Mouse (Mus musculus) heart, postnatal 0 days (tissue): ENCODE measurements at regions not wholly inside any gene's neighbourhood (a gene's known extent, or its start where the extent isn't known, plus 50 kb on each side); places are given as distances from the start of the nearest gene placed in this dataset.

Source experiments
- ATAC-seq: fragments of 200-750 bp; cut with Nextera tagmentation; 2 replicates; pipeline ENCODE4 v1.8.0; 2017; ENCODE audit warnings: low read depth, moderate number of reproducible peaks, moderate library complexity; ENCODE audit not compliant: insufficient read depth
- DNase-seq: peaks from one replicate; pipeline ENCODE4 v3.0.0-alpha.2; 2016; ENCODE audit warnings: low spot score
- H3K27ac ChIP-seq: fragments of 300-500 bp; sonication (generic); 2 replicates; pipeline ENCODE4 v1.5.1; 2014; ENCODE audit warnings: low read depth, mild to moderate bottlenecking
- H3K27me3 ChIP-seq: fragments of 300-500 bp; sonication (generic); 2 replicates; pipeline ENCODE4 v1.6.1; 2014; ENCODE audit warnings: low read length, mixed read lengths; ENCODE audit not compliant: control insufficient read depth, insufficient read depth
- H3K36me3 ChIP-seq: fragments of 300-500 bp; sonication (generic); replicated peaks from 2 replicates; pipeline ENCODE4 v1.6.1; 2014; ENCODE audit warnings: low read length, mixed read lengths; ENCODE audit not compliant: control insufficient read depth, insufficient read depth
- H3K4me1 ChIP-seq: fragments of 300-500 bp; sonication (generic); 2 replicates; pipeline ENCODE4 v1.6.1; 2014; ENCODE audit warnings: antibody characterized with exemption; ENCODE audit not compliant: control insufficient read depth, insufficient read depth
- H3K4me2 ChIP-seq: fragments of 300-500 bp; sonication (generic); 2 replicates; pipeline ENCODE4 v1.6.1; 2014; ENCODE audit warnings: low read depth, mild to moderate bottlenecking, low read length, moderate library complexity
- H3K4me3 ChIP-seq: fragments of 300-500 bp; sonication (generic); 2 replicates; pipeline ENCODE4 v1.5.1; 2014; ENCODE audit warnings: low read depth, low read length
- H3K9ac ChIP-seq: fragments of 300-500 bp; sonication (generic); replicated peaks from 2 replicates; pipeline ENCODE4 v1.6.1; 2014; ENCODE audit warnings: low read depth, low read length, mixed read lengths
- H3K9me3 ChIP-seq: fragments of 300-500 bp; sonication (generic); replicated peaks from 2 replicates; pipeline ENCODE4 v1.6.1; 2016; ENCODE audit warnings: low read length; ENCODE audit not compliant: control insufficient read depth
- CTCF ChIP-seq: IDR thresholded peaks from 2 replicates; pipeline ENCODE4 v1.5.1; 2016; ENCODE audit warnings: antibody characterized with exemption, control low read depth, low read depth
- EP300 ChIP-seq: IDR thresholded peaks from 2 replicates; pipeline ENCODE4 v1.6.1; 2016; ENCODE audit warnings: antibody characterized with exemption, low read depth
- WGBS: fragments of 180-500 bp; shearing (Covaris S2); extraction: QIAGEN DNeasy Blood & Tissue Kit; methylation state at CpG from one replicate; pipeline ENCODE4 v1.1.7; 2014; 5-methylcytosine and 5-hydroxymethylcytosine counted together

- no peaks in the 10 kb centered on the region for H3K4me1 ChIP-seq
- no peaks in the 10 kb centered on the region for H3K36me3 ChIP-seq
- no peaks in the 10 kb centered on the region for H3K27me3 ChIP-seq
- DNase-seq (no peak), ATAC-seq (no peak)
- WGBS, result 83% methylated on average over 4 of the region's 4 CpGs
- H3K4me2 ChIP-seq, result no peak overlapping the region
- no peaks in the 10 kb centered on the region for H3K9me3 ChIP-seq
- H3K27ac ChIP-seq, result no peak overlapping the region
- no peak overlapping the region for H3K9ac ChIP-seq
- no peak overlapping the region for H3K4me3 ChIP-seq
- TF ChIP-seq EP300 (no peak), CTCF (no peak)
These were observed 157.6 kb downstream of the Npr3 start for GRCm38 (mm10) chr15:11749509-11749908.

DNA sequence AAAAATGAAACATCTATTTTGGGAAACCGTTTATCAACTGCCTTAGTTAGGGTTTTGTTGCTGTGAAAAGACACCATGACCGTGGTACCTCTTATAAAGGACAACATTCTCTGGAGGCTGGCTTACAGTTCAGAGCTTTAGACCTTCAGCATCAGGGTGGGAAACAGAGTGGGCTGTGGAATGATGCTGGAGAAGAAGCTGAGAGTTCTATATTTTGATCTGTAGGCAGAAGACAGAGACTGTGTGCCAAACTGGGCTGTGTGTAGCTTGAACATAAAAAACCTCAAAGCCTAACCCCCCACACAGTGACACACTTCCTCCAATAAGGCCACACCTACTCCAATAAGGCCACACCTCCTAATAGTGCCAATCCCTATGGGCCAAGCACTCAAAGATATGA, 158.8 kb downstream of the Npr3 start:
- H3K27ac ChIP-seq, result no peak overlapping the region
- no peaks in the 10 kb centered on the region for H3K9me3 ChIP-seq
- no peak overlapping the region for H3K4me2 ChIP-seq
- TF ChIP-seq CTCF (no peak), EP300 (no peak)
- no peak for ATAC-seq
- H3K27me3 ChIP-seq, result no peaks in the 10 kb centered on the region
- no peak overlapping the region for H3K9ac ChIP-seq
- H3K4me3 ChIP-seq, result no peak overlapping the region
- no peaks in the 10 kb centered on the region for H3K4me1 ChIP-seq
- no peaks in the 10 kb centered on the region for H3K36me3 ChIP-seq
- no peak for DNase-seq
- 44% methylated on average over 2 of the region's 2 CpGs for WGBS

GRCm38 (mm10) chr15:11746754-11747153, 160.3 kb downstream of the Npr3 start:
- Histone ChIP-seq H3K9ac (no peak overlapping the region), H3K27ac (no peak overlapping the region), H3K9me3 (no peaks in the 10 kb centered on the region), H3K4me3 (no peak overlapping the region), H3K4me2 (no peak overlapping the region), H3K36me3 (no peaks in the 10 kb centered on the region), H3K4me1 (peaks cover 6% of the 10 kb centered on the region; the same call in 1 of the 2 replicates), H3K27me3 (no peaks in the 10 kb centered on the region)
- 69% methylated on average over 1 of the region's 1 CpGs for WGBS
- no peak for ATAC-seq
- no peak for DNase-seq
- TF ChIP-seq EP300 (no peak), CTCF (no peak)

GRCm38 (mm10) chr15:11745629-11746372, 161.3 kb downstream of the Npr3 start:
- TF ChIP-seq CTCF (no peak), EP300 (no peak)
- Histone ChIP-seq H3K4me3 (no peak overlapping the region), H3K4me1 (peaks cover 8% of the 10 kb centered on the region; the same call in 1 of the 2 replicates), H3K9ac (no peak overlapping the region), H3K27ac (peak overlapping the region; percentile 64; the same call in 1 of the 2 replicates), H3K36me3 (no peaks in the 10 kb centered on the region), H3K4me2 (no peak overlapping the region), H3K27me3 (no peaks in the 10 kb centered on the region), H3K9me3 (no peaks in the 10 kb centered on the region)
- WGBS, result 55% methylated on average over 9 of the region's 9 CpGs
- no peak for DNase-seq
- ATAC-seq, result no peak

- DNase-seq, result peak; percentile 40
- H3K9me3 ChIP-seq, result no peaks in the 10 kb centered on the region
- no peak overlapping the region for H3K4me3 ChIP-seq
- H3K9ac ChIP-seq, result no peak overlapping the region
- 29% methylated on average over 5 of the region's 5 CpGs for WGBS
- peak overlapping the region; percentile 64 for H3K27ac ChIP-seq
- no peaks in the 10 kb centered on the region for H3K36me3 ChIP-seq
- H3K27me3 ChIP-seq, result no peaks in the 10 kb centered on the region
- ATAC-seq, result 0 out of 2 replicates have a peak, but pooled peaks have one; percentile 36
- H3K4me1 ChIP-seq, result peaks cover 8% of the 10 kb centered on the region; the same call in 1 of the 2 replicates
- H3K4me2 ChIP-seq, result no peak overlapping the region
- TF ChIP-seq EP300, result no peak
- no peak for TF ChIP-seq CTCF
These were observed 162.2 kb downstream of the Npr3 start for GRCm38 (mm10) chr15:11744903-11745302.

- no peak overlapping the region for H3K4me2 ChIP-seq
- no peak for DNase-seq
- H3K27ac ChIP-seq, result no peak overlapping the region
- 79% methylated on average over 2 of the region's 2 CpGs for whole genome bisulfite sequencing
- no peak overlapping the region for H3K4me3 ChIP-seq
- TF ChIP-seq EP300, result no peak
- no peak for TF ChIP-seq CTCF
- no peak overlapping the region for H3K9ac ChIP-seq
- H3K9me3 ChIP-seq, result no peaks in the 10 kb centered on the region
- H3K4me1 ChIP-seq, result peaks cover 8% of the 10 kb centered on the region; the same call in 1 of the 2 replicates
- H3K27me3 ChIP-seq, result no peaks in the 10 kb centered on the region
- no peak for ATAC-seq
- no peaks in the 10 kb centered on the region for H3K36me3 ChIP-seq
These were observed 162.8 kb downstream of the Npr3 start for GRCm38 (mm10) chr15:11744296-11744695.
